Comparison of ENCODE assay signal across 20 mouse cellular contexts in the genomic region with DNA sequence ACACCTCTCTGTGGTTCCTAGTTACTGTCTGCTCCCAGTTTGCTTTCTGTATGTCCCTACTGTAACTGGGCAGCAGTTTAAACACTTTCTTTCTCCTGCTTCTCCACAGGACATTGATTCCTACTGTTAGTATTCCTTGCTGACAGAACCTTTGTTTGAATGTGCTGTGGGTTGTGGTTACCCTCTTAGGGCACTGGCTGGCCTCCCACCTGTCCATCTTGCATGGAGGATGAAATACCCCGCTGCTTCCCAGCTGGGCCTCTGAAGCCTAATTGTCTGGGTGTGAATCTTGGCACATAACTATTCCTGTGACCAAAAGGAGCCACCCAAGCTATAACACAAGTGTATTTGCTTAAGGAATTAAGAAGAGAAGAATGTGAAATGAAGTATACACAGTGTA.
DNase-seq lines count a peak whose midpoint lies in the region; ATAC-seq lines count a peak whose summit lies in the region.
"Had no signal": no experiment of that assay in that cellular context is flagged by ENCODE, and none has a peak within 500 bp of the region (broad histone marks: within the 10 kb centered on the region; RNA-seq: fewer than 3 reads in every experiment).

No protein-coding gene starts in this region.

- DNase-seq in forebrain, embryonic 10.5 days (ENCODE audit: extremely low spot score, low spot score), result no peak
- DNase-seq in Muller cell, postnatal 12 days (ENCODE audit: inconsistent ontology term), result peak; percentile 83
- DNase-seq in cerebellum, adult 9-10 months, result peak; percentile 16
- no peak for DNase-seq in left cerebral cortex, adult 11 months (ENCODE audit: low spot score)
- DNase-seq: B cell, adult 2 months; kidney, adult 9 months; kidney, postnatal 25 days; layer of hippocampus, adult 9-11 months; lung, postnatal 4 days; right cerebral cortex, adult 18-20 months had no signal

- ATAC-seq in forebrain, embryonic 13.5 days, result peak; percentile 69
- peak; percentile 62 for ATAC-seq in forebrain, embryonic 15.5 days (replicated peaks)
- no peak for ATAC-seq in granulocyte monocyte progenitor cell, adult 5-6 weeks (replicated peaks; ENCODE audit: poor library complexity, severe bottlenecking)

- 21% methylated on average over 1 of the region's 1 CpGs for whole genome bisulfite sequencing in forebrain, embryonic 13.5 days
- WGBS in forebrain, embryonic 10.5 days, result 34% methylated on average over 1 of the region's 1 CpGs
- WGBS in forebrain, embryonic 15.5 days, result 10% methylated on average over 1 of the region's 1 CpGs

- no peak overlapping the region for H3K4me3 ChIP-seq in forebrain, embryonic 13.5 days
- no peak overlapping the region for H3K4me3 ChIP-seq in forebrain, embryonic 10.5 days
- no peak overlapping the region for H3K4me3 ChIP-seq in forebrain, embryonic 15.5 days
- H3K4me3 ChIP-seq: heart, embryonic 13.5 days; limb, embryonic 13.5 days; lung, embryonic 15.5 days; midbrain, embryonic 12.5 days; neural tube, embryonic 12.5 days had no signal

- no peak overlapping the region for H3K9ac ChIP-seq in forebrain, embryonic 13.5 days
- no peak overlapping the region for H3K9ac ChIP-seq in forebrain, embryonic 15.5 days (replicated peaks)
- H3K9ac ChIP-seq: heart, embryonic 13.5 days; limb, embryonic 13.5 days; liver, embryonic 14.5 days; lung, embryonic 15.5 days; midbrain, embryonic 12.5 days; neural tube, embryonic 12.5 days had no signal

- no peaks in the 10 kb centered on the region for H3K36me3 ChIP-seq in forebrain, embryonic 13.5 days (ENCODE audit: poor library complexity, severe bottlenecking)
- H3K36me3 ChIP-seq in forebrain, embryonic 10.5 days (replicated peaks), result no peaks in the 10 kb centered on the region
- no peaks in the 10 kb centered on the region for H3K36me3 ChIP-seq in forebrain, embryonic 15.5 days
- H3K36me3 ChIP-seq: heart, embryonic 13.5 days; limb, embryonic 13.5 days; lung, embryonic 15.5 days; midbrain, embryonic 12.5 days; neural tube, embryonic 12.5 days had no signal

- H3K9me3 ChIP-seq in forebrain, embryonic 13.5 days (replicated peaks), result no peaks in the 10 kb centered on the region
- no peaks in the 10 kb centered on the region for H3K9me3 ChIP-seq in forebrain, embryonic 10.5 days
- no peaks in the 10 kb centered on the region for H3K9me3 ChIP-seq in forebrain, embryonic 15.5 days
- H3K9me3 ChIP-seq: heart, embryonic 13.5 days; limb, embryonic 13.5 days; lung, embryonic 15.5 days; midbrain, embryonic 12.5 days; neural tube, embryonic 12.5 days had no signal

- no peaks in the 10 kb centered on the region for H3K27me3 ChIP-seq in forebrain, embryonic 13.5 days
- H3K27me3 ChIP-seq in forebrain, embryonic 10.5 days (ENCODE audit: poor library complexity, severe bottlenecking), result no peaks in the 10 kb centered on the region
- H3K27me3 ChIP-seq in forebrain, embryonic 15.5 days, result no peaks in the 10 kb centered on the region
- H3K27me3 ChIP-seq: heart, embryonic 13.5 days; limb, embryonic 13.5 days; lung, embryonic 15.5 days; midbrain, embryonic 12.5 days; neural tube, embryonic 12.5 days had no signal

- H3K4me2 ChIP-seq in forebrain, embryonic 13.5 days, result no peak overlapping the region
- H3K4me2 ChIP-seq in forebrain, embryonic 15.5 days (replicated peaks), result no peak overlapping the region
- H3K4me2 ChIP-seq: heart, embryonic 13.5 days; limb, embryonic 13.5 days; lung, embryonic 15.5 days; midbrain, embryonic 12.5 days; neural tube, embryonic 12.5 days had no signal

- peaks cover 12% of the 10 kb centered on the region for H3K4me1 ChIP-seq in forebrain, embryonic 13.5 days
- peaks cover 12% of the 10 kb centered on the region for H3K4me1 ChIP-seq in forebrain, embryonic 10.5 days
- peaks cover 15% of the 10 kb centered on the region for H3K4me1 ChIP-seq in forebrain, embryonic 15.5 days
- H3K4me1 ChIP-seq: heart, embryonic 13.5 days; limb, embryonic 13.5 days; neural tube, embryonic 12.5 days had no signal

- H3K27ac ChIP-seq in forebrain, embryonic 13.5 days, result no peak overlapping the region; the same call in 1 of the 2 replicates
- H3K27ac ChIP-seq in forebrain, embryonic 10.5 days, result no peak overlapping the region
- no peak overlapping the region for H3K27ac ChIP-seq in forebrain, embryonic 15.5 days (replicated peaks)
- H3K27ac ChIP-seq: heart, embryonic 13.5 days; limb, embryonic 13.5 days; liver, embryonic 14.5 days; lung, embryonic 15.5 days; midbrain, embryonic 12.5 days; neural tube, embryonic 12.5 days; stomach, postnatal 0 days had no signal

Comparison
In these comparisons a context has a peak if more than half of its experiments do, and no peak if none do; other contexts are left out.
1. DNase-seq: peak in Muller cell, postnatal 12 days (single experiment) and cerebellum, adult 9-10 months (single experiment); none in forebrain, embryonic 10.5 days (single experiment) and left cerebral cortex, adult 11 months (single experiment).